Mouse (Mus musculus) megakaryocyte, embryonic 14.5 days (primary cell): ENCODE results near the gene Gm36210. TPM values are rescaled to one million over a fixed set of nuclear protein-coding genes. Genes with fewer than 3 reads are reported as not detected.
"Not testable (repeated sequence)": the region's sequence is repeated elsewhere in the genome, so short reads cannot be mapped to it uniquely, and the experiment has no call there.

Experiments used
- H3K27me3 ChIP-seq: replicated peaks from 2 replicates; pipeline ENCODE3; 2012; ENCODE audit warnings: inconsistent platforms
- H3K36me3 ChIP-seq: replicated peaks from 2 replicates; pipeline ENCODE3; 2012; ENCODE audit warnings: low read length, inconsistent platforms, mixed read lengths
- H3K4me1 ChIP-seq: 2 replicates; pipeline ENCODE4 v1.6.1; 2012; ENCODE audit warnings: inconsistent platforms
- H3K4me3 ChIP-seq: replicated peaks from 2 replicates; pipeline ENCODE3; 2012; ENCODE audit warnings: moderate library complexity, mild to moderate bottlenecking, inconsistent platforms
- H3K9me3 ChIP-seq: 2 replicates; pipeline ENCODE4 v1.6.1; 2012; ENCODE audit warnings: inconsistent platforms
- FLI1 ChIP-seq: IDR thresholded peaks from 2 replicates; pipeline ENCODE4 v1.6.1; 2012; ENCODE audit warnings: low read length, inconsistent platforms, mixed read lengths
- GATA1 ChIP-seq: IDR thresholded peaks from 3 replicates; pipeline ENCODE4 v1.6.1; 2012; ENCODE audit warnings: mixed read lengths, low read length, inconsistent platforms, borderline replicate concordance
- polyA plus RNA-seq: library from polyadenylated mRNA; stranded (reverse); fragments of >175 nt; gene quantifications from 2 replicates; pipeline ENCODE4 v1.2.3, GENCODE M21; 2012; ENCODE audit warnings: low replicate concordance; ENCODE audit not compliant: insufficient read depth

The Gm36210 gene
- polyA plus RNA-seq, 1 experiment: not detected

- H3K4me1 ChIP-seq: peaks cover 7% of the 10 kb centered on the region; the same call in 1 of the 2 replicates
- peaks cover 4% of the 10 kb centered on the region for H3K9me3 ChIP-seq
- H3K36me3 ChIP-seq: peaks cover 2% of the 10 kb centered on the region
- TF ChIP-seq FLI1 (no peak), GATA1 (no peak)
- peaks cover 23% of the 10 kb centered on the region for H3K27me3 ChIP-seq
- no peak overlapping the region for H3K4me3 ChIP-seq
Measured at GRCm38 (mm10) chr7:4899649-4900522, 6.4 kb downstream of the Gm36210 start.

DNA sequence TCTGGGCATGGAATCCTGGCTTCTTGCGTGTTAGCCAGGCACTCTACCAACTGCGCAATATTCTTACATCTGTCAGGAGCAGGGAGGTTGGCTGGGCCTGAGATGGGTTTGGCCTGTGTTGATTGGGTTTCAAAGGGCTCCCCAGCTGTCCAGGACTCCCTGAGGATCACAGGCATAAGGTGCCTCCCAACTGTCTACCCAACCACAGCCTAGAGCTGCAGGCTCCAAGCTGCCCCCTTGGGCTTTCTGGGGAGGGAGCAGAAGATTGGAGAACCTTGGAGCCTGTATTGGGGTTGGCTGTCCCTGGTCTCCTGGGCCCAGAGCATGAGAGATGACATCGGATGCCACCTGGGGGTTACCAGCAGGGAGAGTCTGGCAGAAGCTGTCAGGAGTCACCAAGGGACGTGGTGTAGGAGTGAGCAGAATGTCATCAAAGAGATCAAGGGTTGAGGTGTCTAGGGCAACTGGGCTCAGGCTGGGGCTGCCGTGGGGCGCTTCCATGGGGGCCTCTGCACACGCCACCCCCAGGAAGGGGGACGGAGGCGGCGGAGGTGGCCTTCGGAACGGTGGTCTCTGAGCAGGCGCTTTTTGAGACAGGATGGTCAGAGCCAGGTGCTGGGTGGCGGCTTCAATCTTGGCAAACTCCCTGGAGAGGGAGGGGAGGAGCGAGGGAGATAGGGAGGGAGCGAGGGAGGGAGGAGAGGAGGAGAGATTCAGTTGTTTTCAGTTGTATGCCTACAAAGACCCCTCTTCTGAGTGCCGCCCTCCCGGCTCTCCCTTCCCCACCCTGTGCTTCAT is 7.3 kb downstream of the Gm36210 start:
- peaks cover 4% of the 10 kb centered on the region for H3K9me3 ChIP-seq
- H3K4me1 ChIP-seq: peaks cover 7% of the 10 kb centered on the region; the same call in 1 of the 2 replicates
- peaks cover 23% of the 10 kb centered on the region for H3K27me3 ChIP-seq
- TF ChIP-seq FLI1: no peak
- TF ChIP-seq GATA1: no peak
- peaks cover 3% of the 10 kb centered on the region for H3K36me3 ChIP-seq
- no peak overlapping the region for H3K4me3 ChIP-seq

GRCm38 (mm10) chr7:4895186-4895585 is 11.1 kb downstream of the Gm36210 start:
- H3K4me1 ChIP-seq: peaks cover 3% of the 10 kb centered on the region; the same call in 1 of the 2 replicates
- peaks cover 18% of the 10 kb centered on the region for H3K27me3 ChIP-seq
- H3K9me3 ChIP-seq: no peaks in the 10 kb centered on the region
- H3K4me3 ChIP-seq: no peak overlapping the region
- peaks cover 18% of the 10 kb centered on the region for H3K36me3 ChIP-seq
- TF ChIP-seq GATA1 (no peak), FLI1 (no peak)

DNA sequence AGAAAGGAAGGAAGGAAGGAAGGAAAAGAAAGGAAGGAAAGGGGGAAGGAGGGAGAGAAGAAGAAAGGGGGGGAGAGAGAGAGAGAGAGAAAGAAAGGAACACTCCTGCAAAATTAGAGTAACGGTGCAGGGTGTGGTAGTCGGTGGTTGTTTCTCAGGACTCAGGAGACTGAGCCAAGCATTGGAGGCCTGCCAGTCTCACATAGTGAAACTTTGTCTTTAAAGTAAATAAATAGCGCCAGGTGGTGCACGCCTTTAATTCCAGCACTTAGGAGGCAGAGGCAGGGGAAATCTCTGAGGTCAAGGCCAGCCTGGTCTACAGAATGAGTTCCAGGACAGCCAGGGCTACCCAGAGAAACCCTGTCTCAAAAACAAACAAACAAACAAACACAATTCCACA is 19.6 kb downstream of the Gm36210 start:
- Histone ChIP-seq H3K27me3 (no peaks in the 10 kb centered on the region), H3K4me1 (no peaks in the 10 kb centered on the region), H3K9me3 (peaks cover 13% of the 10 kb centered on the region), H3K36me3 (peaks cover 19% of the 10 kb centered on the region), H3K4me3 (no peak overlapping the region)
- TF ChIP-seq GATA1 (no peak), FLI1 (no peak)

GRCm38 (mm10) chr7:4879036-4879435 is 27.3 kb downstream of the Gm36210 start:
- H3K36me3 ChIP-seq: not testable (repeated sequence)

GRCm38 (mm10) chr7:4878186-4878585 is 28.1 kb downstream of the Gm36210 start:
- Histone ChIP-seq H3K4me1 (peaks cover 20% of the 10 kb centered on the region), H3K4me3 (no peak overlapping the region), H3K9me3 (peaks cover 10% of the 10 kb centered on the region), H3K36me3 (peaks cover 4% of the 10 kb centered on the region), H3K27me3 (peaks cover 1% of the 10 kb centered on the region)
- TF ChIP-seq FLI1: no peak
- TF ChIP-seq GATA1: no peak

More at GRCm38 (mm10) chr7:4879036-4879435, 27.3 kb downstream of the Gm36210 start:
- H3K9me3 ChIP-seq: peaks cover 10% of the 10 kb centered on the region
- not testable (repeated sequence) for H3K27me3 ChIP-seq, H3K4me3 ChIP-seq
- peaks cover 16% of the 10 kb centered on the region for H3K4me1 ChIP-seq

GRCm38 (mm10) chr7:4877226-4877625 is 29.1 kb downstream of the Gm36210 start:
- TF ChIP-seq GATA1 (no peak), FLI1 (no peak)
- peaks cover 20% of the 10 kb centered on the region for H3K4me1 ChIP-seq
- H3K27me3 ChIP-seq: peaks cover 1% of the 10 kb centered on the region

DNA sequence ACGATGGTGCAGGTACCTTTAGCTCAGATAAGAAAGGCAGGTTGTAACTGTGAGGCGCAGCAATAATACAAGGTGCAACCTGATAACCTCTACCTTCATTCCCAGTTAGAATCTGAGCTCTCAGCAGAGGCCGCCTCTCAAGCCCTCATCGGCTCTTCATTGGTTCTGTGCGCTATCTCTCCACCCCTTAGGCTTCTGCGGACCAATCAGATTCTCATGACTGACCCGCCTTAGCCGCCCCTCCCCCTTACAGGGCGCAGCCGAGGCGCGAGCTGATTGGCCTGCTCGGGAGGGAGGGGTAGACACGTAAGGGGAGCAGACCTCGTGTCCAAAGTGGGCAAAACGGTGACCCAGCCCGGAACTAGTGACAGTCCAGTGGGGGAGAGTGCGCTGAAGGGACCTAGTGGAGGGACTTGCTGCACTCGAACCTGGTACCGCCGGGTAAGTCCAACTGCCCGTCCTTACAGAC is 29.5 kb downstream of the Gm36210 start, which contains the start of gene Isoc2a:
TSS of gene Isoc2a (plus strand) at position 401 of the 469 bp plus-strand sequence.
- peaks cover 20% of the 10 kb centered on the region for H3K4me1 ChIP-seq
- H3K4me3 ChIP-seq: peak within 1 kb of the TSS; percentile 93
- H3K27me3 ChIP-seq: peaks cover 1% of the 10 kb centered on the region
- peaks cover under 1% of the 10 kb centered on the region for H3K9me3 ChIP-seq
- TF ChIP-seq GATA1: no peak
- TF ChIP-seq FLI1: no peak
- H3K36me3 ChIP-seq: no peaks in the 10 kb centered on the region

More at GRCm38 (mm10) chr7:4877226-4877625, 29.1 kb downstream of the Gm36210 start:
- H3K36me3 ChIP-seq: peaks cover 4% of the 10 kb centered on the region
- peaks cover 5% of the 10 kb centered on the region for H3K9me3 ChIP-seq
- H3K4me3 ChIP-seq: peak overlapping the region; percentile 93

DNA sequence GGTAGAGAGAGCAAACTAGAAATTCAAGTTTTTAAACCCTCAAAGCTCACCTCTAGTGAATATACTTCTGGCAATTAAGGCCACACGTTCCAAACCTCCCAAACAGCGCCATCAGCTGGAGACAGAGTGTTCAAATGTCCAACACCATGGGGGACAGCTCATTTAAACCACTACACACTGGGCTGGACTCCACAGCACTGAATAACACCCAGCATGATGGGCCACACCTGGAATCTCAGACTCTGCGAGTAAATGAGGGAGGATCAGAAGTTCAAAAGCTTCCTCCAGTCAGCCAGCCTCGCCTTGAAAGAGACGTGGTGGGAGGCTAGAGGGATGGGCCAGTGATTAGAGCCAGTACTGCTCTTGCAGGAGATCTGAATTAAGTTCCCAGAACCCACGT is 36.2 kb downstream of the Gm36210 start, which contains the start of gene Isoc2b:
TSS of gene Isoc2b (minus strand) at position 126 of the 400 bp plus-strand sequence.
- Histone ChIP-seq H3K9me3 (no peaks in the 10 kb centered on the region), H3K4me1 (peaks cover 18% of the 10 kb centered on the region), H3K36me3 (no peaks in the 10 kb centered on the region), H3K4me3 (no peak within 1 kb of the TSS), H3K27me3 (peaks cover 7% of the 10 kb centered on the region)
- TF ChIP-seq FLI1 (no peak), GATA1 (no peak)
